Mouse (Mus musculus) kidney, adult 9 months (tissue): ENCODE data around the gene Olfr159.
"Not testable (repeated sequence)": the region's sequence is repeated elsewhere in the genome, so short reads cannot be mapped to it uniquely, and the experiment has no call there.

ENCODE experiments used
- DNase-seq: peaks from one replicate; pipeline ENCODE4 v3.0.0; 2022

Olfr159 gene

GRCm38 (mm10) chr4:43770909-43771308 is at the start of gene Olfr159:
Gene Olfr159, minus strand, starts transcription at chr4:43771009.
- no peak for DNase-seq

GRCm38 (mm10) chr4:43798936-43799335 is 28.1 kb upstream of the Olfr159 start:
- DNase-seq: no peak

- DNase-seq: not testable (repeated sequence)
Measured at GRCm38 (mm10) chr4:43795844-43796243, 25.0 kb upstream of the Olfr159 start.

- DNase-seq: no peak
Measured at GRCm38 (mm10) chr4:43795296-43795695, 24.5 kb upstream of the Olfr159 start.

GRCm38 (mm10) chr4:43772304-43772703 is 1.5 kb upstream of the Olfr159 start:
- no peak for DNase-seq

GRCm38 (mm10) chr4:43771626-43772025 is 817 bp upstream of the Olfr159 start:
- DNase-seq: no peak

- no peak for DNase-seq
Measured at GRCm38 (mm10) chr4:43769374-43769773, 1.4 kb downstream of the Olfr159 start.

- DNase-seq: no peak
Measured at GRCm38 (mm10) chr4:43768341-43768740, 2.5 kb downstream of the Olfr159 start.

GRCm38 (mm10) chr4:43763410-43763809 is 7.4 kb downstream of the Olfr159 start:
- peak; percentile 67 for DNase-seq

- no peak for DNase-seq
Measured at GRCm38 (mm10) chr4:43761336-43761735, 9.5 kb downstream of the Olfr159 start.

- DNase-seq: peak; percentile 33
Measured at GRCm38 (mm10) chr4:43760460-43760859, 10.3 kb downstream of the Olfr159 start.

- DNase-seq: peak; percentile 31
Measured at GRCm38 (mm10) chr4:43759571-43760418, 11.0 kb downstream of the Olfr159 start.

- DNase-seq: no peak
Measured at GRCm38 (mm10) chr4:43757213-43757612, 13.6 kb downstream of the Olfr159 start.

GRCm38 (mm10) chr4:43745187-43745586 is 25.6 kb downstream of the Olfr159 start:
- no peak for DNase-seq

- DNase-seq: no peak
Measured at GRCm38 (mm10) chr4:43743099-43743498, 27.7 kb downstream of the Olfr159 start.

- no peak for DNase-seq
Measured at GRCm38 (mm10) chr4:43742637-43743036, 28.2 kb downstream of the Olfr159 start.

GRCm38 (mm10) chr4:43741526-43741925 is 29.3 kb downstream of the Olfr159 start:
- DNase-seq: no peak

- no peak for DNase-seq
Measured at GRCm38 (mm10) chr4:43738989-43739674, 31.7 kb downstream of the Olfr159 start.

GRCm38 (mm10) chr4:43737144-43737543 is 33.7 kb downstream of the Olfr159 start:
- peak; percentile 31 for DNase-seq

- DNase-seq: no peak
Measured at GRCm38 (mm10) chr4:43733186-43733585, 37.6 kb downstream of the Olfr159 start.

- DNase-seq: no peak
Measured at GRCm38 (mm10) chr4:43732171-43732570, 38.6 kb downstream of the Olfr159 start.

GRCm38 (mm10) chr4:43730750-43731297 is 40.0 kb downstream of the Olfr159 start:
- DNase-seq: no peak

- peak; percentile 71 for DNase-seq
Measured at GRCm38 (mm10) chr4:43729794-43730550, 40.8 kb downstream of the Olfr159 start, which contains the start of gene Spaar. Gene Spaar, plus strand, starts transcription at chr4:43730034.
